Mouse (Mus musculus) spleen, adult 2 months (tissue): ENCODE results near the gene Klf4. TPM values are rescaled to one million over a fixed set of nuclear protein-coding genes. Genes with fewer than 3 reads are reported as not detected.

Source experiments
- DNase-seq, 2 experiments: peaks; one replicate each; pipeline versions ENCODE4 v3.0.0 to v3.0.0-alpha.2; 2012 to 2021; ENCODE audit warnings: low spot score in 2 of 2, low read depth in 1 of 2
- H3K27ac ChIP-seq: fragments of 200-500 bp; 2 replicates; pipeline ENCODE4 v1.5.1; 2012; ENCODE audit warnings: low read length, inconsistent platforms; ENCODE audit not compliant: insufficient read depth
- H3K27me3 ChIP-seq: fragments of 200-500 bp; 2 replicates; pipeline ENCODE4 v1.6.1; 2012; ENCODE audit warnings: mild to moderate bottlenecking, moderate library complexity, low read length, inconsistent platforms; ENCODE audit not compliant: control insufficient read depth, insufficient read depth
- H3K36me3 ChIP-seq: fragments of 200-500 bp; 2 replicates; pipeline ENCODE4 v1.6.1; 2012; ENCODE audit warnings: mild to moderate bottlenecking, low read length, inconsistent platforms; ENCODE audit not compliant: control insufficient read depth, insufficient read depth
- H3K4me1 ChIP-seq: fragments of 200-500 bp; 2 replicates; pipeline ENCODE4 v1.6.1; 2011; ENCODE audit warnings: inconsistent platforms; ENCODE audit not compliant: control insufficient read depth, insufficient read depth, insufficient read length
- H3K4me3 ChIP-seq: fragments of 200-500 bp; 2 replicates; pipeline ENCODE4 v1.5.1; 2011; ENCODE audit warnings: mild to moderate bottlenecking, inconsistent platforms; ENCODE audit not compliant: insufficient read depth, insufficient read length; ENCODE audit errors: extremely low read depth
- CTCF ChIP-seq: fragments of 200-500 bp; IDR thresholded peaks from 2 replicates; pipeline ENCODE4 v1.5.1; 2011; ENCODE audit warnings: mild to moderate bottlenecking, inconsistent platforms; ENCODE audit not compliant: insufficient read depth, insufficient read length, insufficient replicate concordance; ENCODE audit errors: extremely low read depth
- POLR2A ChIP-seq: fragments of 200-500 bp; IDR thresholded peaks from 2 replicates; pipeline ENCODE4 v1.6.1; 2011; ENCODE audit warnings: low read depth, low read length, inconsistent platforms
- WGBS: fragments of 180-500 bp; shearing (Covaris S2); methylation state at CpG from one replicate; pipeline ENCODE4 v1.1.7; 2018; 5-methylcytosine and 5-hydroxymethylcytosine counted together
- polyA plus RNA-seq: library from polyadenylated mRNA; depleted of rRNA; stranded (reverse); fragments of >200 nt; gene quantifications from 2 replicates; pipeline ENCODE4 v1.2.3, GENCODE M21; 2012

Gene Klf4
- polyA plus RNA-seq, 1 experiment = 15.8 TPM

- H3K27me3 ChIP-seq = no peaks in the 10 kb centered on the region
- TF ChIP-seq CTCF (no peak), POLR2A (no peak)
- no peak overlapping the region for H3K27ac ChIP-seq
- no peak overlapping the region for H3K4me3 ChIP-seq
- no peaks in the 10 kb centered on the region for H3K36me3 ChIP-seq
- no peak for DNase-seq
- WGBS = 93% methylated on average over 7 of the region's 7 CpGs
- H3K4me1 ChIP-seq = no peaks in the 10 kb centered on the region
Observed at GRCm38 (mm10) chr4:55513615-55514279, 18.5 kb downstream of the Klf4 start.

- Histone ChIP-seq H3K27me3 (no peaks in the 10 kb centered on the region), H3K27ac (no peak overlapping the region), H3K4me3 (no peak overlapping the region), H3K4me1 (no peaks in the 10 kb centered on the region), H3K36me3 (no peaks in the 10 kb centered on the region)
- 84% methylated on average over 2 of the region's 2 CpGs for WGBS
- no peak for DNase-seq
- no peak for TF ChIP-seq CTCF
- no peak for TF ChIP-seq POLR2A
Observed at GRCm38 (mm10) chr4:55511389-55511788, 20.9 kb downstream of the Klf4 start.

DNA sequence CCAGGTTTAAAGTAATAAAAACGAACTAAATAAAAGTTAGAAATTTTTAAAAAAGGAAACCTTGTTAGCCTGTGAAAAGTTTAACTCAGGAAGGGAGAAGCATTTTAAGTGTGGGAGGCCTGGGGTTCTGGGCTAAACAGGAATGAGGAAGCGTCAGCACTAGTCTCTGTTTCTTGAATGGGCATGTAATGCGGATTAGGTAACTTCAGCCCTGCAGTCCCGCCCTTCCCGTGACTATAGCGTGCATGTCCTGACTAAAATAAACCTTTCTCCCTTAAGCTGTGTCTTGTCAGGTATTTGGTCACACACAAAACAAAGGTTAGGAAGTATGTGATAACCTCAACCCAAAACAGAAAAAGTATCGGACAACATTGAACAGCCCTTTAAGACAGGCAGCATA lies 23.6 kb downstream of the Klf4 start:
- no peak overlapping the region for H3K4me3 ChIP-seq
- H3K27me3 ChIP-seq = no peaks in the 10 kb centered on the region
- 81% methylated on average over 7 of the region's 7 CpGs for WGBS
- H3K27ac ChIP-seq = no peak overlapping the region
- no peaks in the 10 kb centered on the region for H3K4me1 ChIP-seq
- no peak for DNase-seq
- no peaks in the 10 kb centered on the region for H3K36me3 ChIP-seq
- TF ChIP-seq POLR2A = no peak
- no peak for TF ChIP-seq CTCF

- 88% methylated on average over 1 of the region's 1 CpGs for WGBS
- Histone ChIP-seq H3K27me3 (no peaks in the 10 kb centered on the region), H3K36me3 (no peaks in the 10 kb centered on the region), H3K4me3 (no peak overlapping the region), H3K27ac (no peak overlapping the region), H3K4me1 (no peaks in the 10 kb centered on the region)
- TF ChIP-seq CTCF (no peak), POLR2A (no peak)
- DNase-seq = no peak
Observed at GRCm38 (mm10) chr4:55498621-55499020, 33.6 kb downstream of the Klf4 start.

- Histone ChIP-seq H3K27ac (no peak overlapping the region), H3K4me1 (no peaks in the 10 kb centered on the region), H3K36me3 (no peaks in the 10 kb centered on the region), H3K4me3 (no peak overlapping the region), H3K27me3 (no peaks in the 10 kb centered on the region)
- DNase-seq = no peak
- TF ChIP-seq CTCF = no peak
- no peak for TF ChIP-seq POLR2A
- 86% methylated on average over 7 of the region's 7 CpGs for WGBS
Observed at GRCm38 (mm10) chr4:55496416-55496815, 35.9 kb downstream of the Klf4 start.

DNA sequence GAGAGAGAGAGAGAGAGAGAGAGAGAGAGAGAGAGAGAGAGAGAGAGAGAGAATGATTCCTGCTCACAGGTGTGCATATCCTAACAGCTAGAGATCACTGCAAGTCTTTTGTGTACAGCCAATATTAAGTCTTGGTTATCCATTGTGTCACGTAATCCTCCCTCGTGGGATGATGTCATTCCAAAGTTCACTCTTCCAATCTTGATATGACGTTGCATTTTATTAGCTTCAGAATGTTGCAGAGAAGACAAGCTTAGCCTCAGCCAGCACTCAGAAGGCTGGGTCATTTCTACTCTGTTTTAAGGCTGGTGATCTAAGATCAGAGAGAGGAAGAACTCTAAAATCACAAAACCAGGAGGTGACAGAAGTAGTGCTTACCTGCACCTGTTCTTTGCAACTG lies 39.0 kb downstream of the Klf4 start:
- Histone ChIP-seq H3K27me3 (no peaks in the 10 kb centered on the region), H3K27ac (no peak overlapping the region), H3K4me3 (no peak overlapping the region), H3K36me3 (no peaks in the 10 kb centered on the region), H3K4me1 (peaks cover 4% of the 10 kb centered on the region; the same call in 1 of the 2 replicates)
- no peak for DNase-seq
- TF ChIP-seq POLR2A (no peak), CTCF (no peak)
- WGBS = 82% methylated on average over 3 of the region's 3 CpGs

- 10% methylated on average over 3 of the region's 3 CpGs for WGBS
- DNase-seq = no peak
- H3K4me3 ChIP-seq = peak overlapping the region; percentile 30; the same call in 1 of the 2 replicates
Observed at GRCm38 (mm10) chr4:55489328-55489727, 42.9 kb downstream of the Klf4 start.

More at GRCm38 (mm10) chr4:55489328-55489727, 42.9 kb downstream of the Klf4 start:
- H3K27ac ChIP-seq = no peak overlapping the region
- no peaks in the 10 kb centered on the region for H3K27me3 ChIP-seq
- peaks cover 4% of the 10 kb centered on the region; the same call in 1 of the 2 replicates for H3K4me1 ChIP-seq
- H3K36me3 ChIP-seq = no peaks in the 10 kb centered on the region
- TF ChIP-seq CTCF (no peak), POLR2A (no peak)
